Mouse (Mus musculus) hindbrain, embryonic 12.5 days (tissue): ENCODE measurements around the gene Ppif. TPM values are rescaled to one million over a fixed set of nuclear protein-coding genes. Genes with fewer than 3 reads are reported as not detected.

Experiments used
- ATAC-seq: fragments of 200-750 bp; cut with Nextera tagmentation; 2 replicates; pipeline ENCODE4 v1.8.0; 2017; ENCODE audit warnings: moderate TSS enrichment; ENCODE audit not compliant: low FRiP score
- H3K27ac ChIP-seq: fragments of 300-500 bp; sonication (generic); 2 replicates; pipeline ENCODE4 v1.5.1; 2016; ENCODE audit warnings: mild to moderate bottlenecking
- H3K27me3 ChIP-seq: fragments of 300-500 bp; sonication (generic); 2 replicates; pipeline ENCODE4 v1.6.1; 2016; ENCODE audit warnings: mild to moderate bottlenecking
- H3K36me3 ChIP-seq: fragments of 300-500 bp; sonication (generic); 2 replicates; pipeline ENCODE4 v1.6.1; 2016; ENCODE audit warnings: mild to moderate bottlenecking
- H3K4me1 ChIP-seq: fragments of 300-500 bp; sonication (generic); 2 replicates; pipeline ENCODE4 v1.6.1; 2016
- H3K4me2 ChIP-seq: fragments of 300-500 bp; sonication (generic); replicated peaks from 2 replicates; pipeline ENCODE4 v1.6.1; 2016; ENCODE audit warnings: mild to moderate bottlenecking
- H3K4me3 ChIP-seq: fragments of 300-500 bp; sonication (generic); 2 replicates; pipeline ENCODE4 v1.5.1; 2016; ENCODE audit warnings: mild to moderate bottlenecking
- H3K9ac ChIP-seq: fragments of 300-500 bp; sonication (generic); 2 replicates; pipeline ENCODE4 v1.6.1; 2016; ENCODE audit warnings: mild to moderate bottlenecking, moderate library complexity
- H3K9me3 ChIP-seq: fragments of 300-500 bp; sonication (generic); replicated peaks from 2 replicates; pipeline ENCODE4 v1.6.1; 2016; ENCODE audit warnings: mild to moderate bottlenecking
- WGBS: fragments of 180-500 bp; shearing (Covaris S2); methylation state at CpG from one replicate; pipeline ENCODE4 v1.1.7; 2016; 5-methylcytosine and 5-hydroxymethylcytosine counted together
- polyA plus RNA-seq: library from polyadenylated mRNA; unstranded; fragments of >200 nt; fragmentation: Nextera tagmentation; extraction: Ambion mirVana; gene quantifications from 2 replicates; pipeline ENCODE4 v1.2.1, GENCODE M21; 2016

The Ppif gene
- polyA plus RNA-seq, 1 experiment from 2014 or later, result 26.2 TPM

- Histone ChIP-seq H3K4me1 (peaks cover 18% of the 10 kb centered on the region), H3K9me3 (0 out of 2 replicates have a peak, but pooled peaks cover 4% of the 10 kb centered on the region), H3K4me2 (no peak overlapping the region), H3K9ac (0 out of 2 replicates have a peak overlapping the region, but pooled peaks have one; percentile 3), H3K36me3 (no peaks in the 10 kb centered on the region), H3K27me3 (no peaks in the 10 kb centered on the region; the same call in 1 of the 2 replicates), H3K4me3 (no peak overlapping the region), H3K27ac (peak overlapping the region; percentile 67)
- no peak for ATAC-seq
- WGBS, result 64% methylated on average over 8 of the region's 11 CpGs
These were observed 31.1 kb downstream of the Ppif start for GRCm38 (mm10) chr14:25725032-25725497.

GRCm38 (mm10) chr14:25725690-25726089, 31.7 kb downstream of the Ppif start:
- no peak overlapping the region for H3K9ac ChIP-seq
- ATAC-seq, result no peak
- H3K4me2 ChIP-seq, result no peak overlapping the region
- H3K27ac ChIP-seq, result peak overlapping the region; percentile 67; the same call in 1 of the 2 replicates
- H3K4me1 ChIP-seq, result peaks cover 18% of the 10 kb centered on the region
- 0 out of 2 replicates have a peak, but pooled peaks cover 4% of the 10 kb centered on the region for H3K9me3 ChIP-seq
- no peaks in the 10 kb centered on the region for H3K36me3 ChIP-seq
- WGBS, result 38% methylated on average over 4 of the region's 4 CpGs
- no peak overlapping the region for H3K4me3 ChIP-seq
- H3K27me3 ChIP-seq, result no peaks in the 10 kb centered on the region; the same call in 1 of the 2 replicates

GRCm38 (mm10) chr14:25726226-25727148, 32.5 kb downstream of the Ppif start:
- H3K36me3 ChIP-seq, result no peaks in the 10 kb centered on the region

GRCm38 (mm10) chr14:25727149-25727510, 33.2 kb downstream of the Ppif start:
- no peak overlapping the region for H3K9ac ChIP-seq
- 65% methylated on average over 5 of the region's 5 CpGs for WGBS
- H3K27ac ChIP-seq, result no peak overlapping the region
- H3K4me2 ChIP-seq, result no peak overlapping the region
- no peaks in the 10 kb centered on the region for H3K9me3 ChIP-seq
- H3K27me3 ChIP-seq, result no peaks in the 10 kb centered on the region; the same call in 1 of the 2 replicates
- H3K4me1 ChIP-seq, result peaks cover 18% of the 10 kb centered on the region
- 0 out of 2 replicates have a peak, but pooled peaks have one; percentile 13 for ATAC-seq
- H3K36me3 ChIP-seq, result no peaks in the 10 kb centered on the region
- no peak overlapping the region for H3K4me3 ChIP-seq

More at GRCm38 (mm10) chr14:25726226-25727148, 32.5 kb downstream of the Ppif start:
- no peak overlapping the region for H3K4me3 ChIP-seq
- no peak overlapping the region for H3K9ac ChIP-seq
- H3K27me3 ChIP-seq, result no peaks in the 10 kb centered on the region; the same call in 1 of the 2 replicates
- ATAC-seq, result peak; percentile 40; the same call in 1 of the 2 replicates
- no peak overlapping the region for H3K27ac ChIP-seq
- H3K4me2 ChIP-seq, result no peak overlapping the region
- H3K9me3 ChIP-seq, result no peaks in the 10 kb centered on the region
- peaks cover 18% of the 10 kb centered on the region for H3K4me1 ChIP-seq
- 53% methylated on average over 20 of the region's 20 CpGs for WGBS

DNA sequence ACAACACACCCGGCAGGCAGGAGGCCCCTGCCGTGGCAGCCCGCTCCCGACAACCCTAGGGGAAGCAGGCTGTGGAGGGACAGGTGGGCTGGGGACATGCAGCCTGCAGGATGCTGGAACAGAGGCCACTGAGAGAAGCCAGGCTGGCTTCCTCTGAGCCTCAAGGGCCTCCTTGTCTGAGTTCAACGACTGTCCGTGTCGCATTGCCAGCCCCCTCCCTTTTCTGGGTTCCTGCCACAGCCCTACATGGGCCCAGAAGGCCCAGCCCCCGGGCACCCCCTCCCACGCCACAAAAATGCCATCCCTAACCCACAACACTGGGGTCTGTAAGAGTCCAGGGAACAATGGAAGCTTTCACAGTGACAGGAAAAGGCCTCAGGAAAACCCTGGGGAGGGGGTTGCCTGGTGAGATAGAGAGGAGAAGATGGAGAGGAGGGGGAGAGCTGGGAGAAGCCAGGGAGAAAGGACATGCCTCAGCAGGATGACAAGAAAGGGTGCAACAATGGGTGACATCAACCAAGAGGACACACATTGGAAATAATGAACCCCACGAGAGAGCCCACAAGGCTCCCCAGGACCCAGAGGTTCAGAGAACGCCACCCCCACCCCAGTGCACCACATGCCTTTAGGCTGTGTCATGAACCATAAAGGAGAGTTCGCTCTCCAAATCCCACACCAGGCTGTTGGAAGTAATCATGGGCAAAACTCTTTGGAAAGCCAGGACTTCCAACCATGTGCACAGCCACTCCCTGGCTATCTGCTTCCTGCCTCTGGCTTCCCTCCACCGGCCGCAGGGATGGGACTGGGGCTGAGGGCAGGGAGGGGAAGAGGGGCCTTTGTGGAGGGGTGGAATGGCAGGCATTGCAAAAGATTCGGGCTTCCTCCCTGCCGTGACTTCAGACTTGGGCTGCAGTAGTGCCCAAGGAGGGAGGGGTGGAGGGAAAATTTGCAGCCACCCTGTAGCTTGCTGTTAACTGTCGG, 41.1 kb downstream of the Ppif start:
- Histone ChIP-seq H3K27ac (peak overlapping the region; percentile 67), H3K4me2 (no peak overlapping the region), H3K4me1 (peaks cover 44% of the 10 kb centered on the region), H3K9me3 (no peaks in the 10 kb centered on the region), H3K9ac (no peak overlapping the region), H3K36me3 (no peaks in the 10 kb centered on the region), H3K27me3 (no peaks in the 10 kb centered on the region), H3K4me3 (no peak overlapping the region)
- 21% methylated on average over 17 of the region's 17 CpGs for WGBS
- ATAC-seq, result peak; percentile 89

DNA sequence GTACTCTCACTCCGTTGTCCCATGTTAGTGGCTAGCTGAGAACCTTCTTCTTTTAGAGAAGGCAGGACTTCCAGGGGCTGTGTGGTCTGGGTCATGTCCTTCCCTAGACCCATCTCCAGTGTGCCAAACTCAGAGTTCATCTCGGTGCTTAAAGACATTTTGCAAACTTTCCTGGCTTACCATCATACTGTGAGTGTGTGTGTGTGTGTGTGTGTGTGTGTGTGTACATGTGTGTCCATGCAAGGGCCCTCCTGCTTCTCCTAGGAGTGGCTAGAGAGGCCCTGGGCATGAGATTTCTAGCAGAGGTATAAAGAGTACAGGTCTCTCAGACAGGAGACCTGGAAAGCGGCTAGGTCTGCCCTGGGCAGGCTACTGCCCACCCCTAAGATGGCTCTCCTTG, 42.2 kb downstream of the Ppif start:
- H3K27ac ChIP-seq, result no peak overlapping the region
- H3K4me1 ChIP-seq, result peaks cover 55% of the 10 kb centered on the region
- H3K36me3 ChIP-seq, result no peaks in the 10 kb centered on the region
- no peak overlapping the region for H3K4me3 ChIP-seq
- no peak overlapping the region for H3K9ac ChIP-seq
- no peaks in the 10 kb centered on the region for H3K9me3 ChIP-seq
- H3K27me3 ChIP-seq, result no peaks in the 10 kb centered on the region
- WGBS, result 77% methylated on average over 3 of the region's 3 CpGs
- no peak for ATAC-seq
- H3K4me2 ChIP-seq, result no peak overlapping the region

GRCm38 (mm10) chr14:25736589-25736988, 42.6 kb downstream of the Ppif start:
- no peak overlapping the region for H3K27ac ChIP-seq
- WGBS, result 63% methylated on average over 6 of the region's 6 CpGs
- H3K27me3 ChIP-seq, result no peaks in the 10 kb centered on the region
- H3K9ac ChIP-seq, result no peak overlapping the region
- no peaks in the 10 kb centered on the region for H3K9me3 ChIP-seq
- no peaks in the 10 kb centered on the region for H3K36me3 ChIP-seq
- H3K4me3 ChIP-seq, result no peak overlapping the region
- no peak for ATAC-seq
- H3K4me2 ChIP-seq, result no peak overlapping the region
- H3K4me1 ChIP-seq, result peaks cover 55% of the 10 kb centered on the region

GRCm38 (mm10) chr14:25738591-25739001, 44.6 kb downstream of the Ppif start:
- no peaks in the 10 kb centered on the region for H3K9me3 ChIP-seq
- ATAC-seq, result no peak
- H3K4me2 ChIP-seq, result no peak overlapping the region
- no peaks in the 10 kb centered on the region for H3K27me3 ChIP-seq
- H3K4me3 ChIP-seq, result no peak overlapping the region
- peak overlapping the region; percentile 40; the same call in 1 of the 2 replicates for H3K27ac ChIP-seq
- 56% methylated on average over 14 of the region's 14 CpGs for WGBS
- H3K36me3 ChIP-seq, result no peaks in the 10 kb centered on the region
- H3K9ac ChIP-seq, result no peak overlapping the region
- peaks cover 55% of the 10 kb centered on the region for H3K4me1 ChIP-seq

DNA sequence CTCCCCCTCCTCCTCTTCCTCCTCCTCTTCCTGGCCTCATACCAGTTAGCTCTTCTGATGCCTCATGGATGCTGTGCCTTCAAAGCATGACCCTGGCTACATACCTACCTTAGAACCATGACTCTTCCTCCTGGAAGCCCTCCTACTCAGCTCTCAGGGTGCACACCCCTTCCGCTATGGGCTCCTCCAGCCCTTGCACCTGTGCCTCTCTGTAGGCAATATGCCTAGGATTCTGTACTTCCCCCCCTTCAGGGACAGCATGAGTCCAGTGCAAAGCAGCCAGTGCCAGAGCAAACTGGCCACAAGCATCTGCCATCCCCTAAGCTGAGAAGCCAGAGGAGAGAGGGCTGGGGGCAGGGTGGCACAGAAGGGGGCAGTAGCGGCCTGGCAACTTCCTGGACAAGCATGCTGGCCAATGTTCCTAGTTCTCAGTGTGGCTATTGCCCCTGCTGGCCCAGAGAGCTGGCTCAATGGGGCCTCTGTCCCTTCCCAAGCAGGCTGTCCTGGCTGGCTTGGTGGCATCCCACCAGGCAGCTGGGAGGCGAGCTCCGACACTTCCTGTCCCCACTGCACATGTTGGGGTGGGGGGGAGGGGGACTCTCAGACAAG, 46.1 kb downstream of the Ppif start:
- H3K27ac ChIP-seq, result no peak overlapping the region
- ATAC-seq, result no peak
- 61% methylated on average over 4 of the region's 4 CpGs for WGBS
- H3K4me2 ChIP-seq, result no peak overlapping the region
- H3K4me3 ChIP-seq, result no peak overlapping the region
- H3K9me3 ChIP-seq, result no peaks in the 10 kb centered on the region
- peaks cover 45% of the 10 kb centered on the region for H3K4me1 ChIP-seq
- H3K9ac ChIP-seq, result no peak overlapping the region
- no peaks in the 10 kb centered on the region for H3K27me3 ChIP-seq
- peaks cover 3% of the 10 kb centered on the region; the same call in 1 of the 2 replicates for H3K36me3 ChIP-seq

DNA sequence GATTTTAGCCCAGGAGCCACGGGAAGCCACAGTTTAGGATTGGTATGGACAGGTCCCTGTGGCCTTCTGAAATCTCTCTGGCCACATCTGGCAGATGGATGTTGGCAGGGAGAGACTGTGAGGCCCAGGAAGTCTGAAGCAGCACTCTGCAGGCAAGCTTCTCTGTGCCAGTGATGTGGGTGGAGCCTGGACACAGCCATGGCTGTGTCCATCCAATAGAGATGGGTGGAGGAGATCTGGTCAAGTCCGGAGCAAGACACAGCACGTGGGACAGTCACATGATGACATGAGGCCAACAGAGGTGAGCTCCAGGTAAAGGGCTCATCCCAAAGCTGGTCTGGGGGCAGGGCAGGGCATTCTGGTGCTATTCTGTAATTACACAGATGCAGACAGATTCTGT, 47.3 kb downstream of the Ppif start:
- Histone ChIP-seq H3K27me3 (no peaks in the 10 kb centered on the region), H3K36me3 (peaks cover 3% of the 10 kb centered on the region; the same call in 1 of the 2 replicates), H3K4me3 (no peak overlapping the region), H3K9ac (no peak overlapping the region), H3K4me2 (no peak overlapping the region), H3K27ac (no peak overlapping the region), H3K4me1 (peaks cover 37% of the 10 kb centered on the region), H3K9me3 (no peaks in the 10 kb centered on the region)
- ATAC-seq, result no peak
- 76% methylated on average over 3 of the region's 3 CpGs for WGBS

GRCm38 (mm10) chr14:25741840-25742367, 48.0 kb downstream of the Ppif start:
- H3K4me3 ChIP-seq, result no peak overlapping the region
- H3K9me3 ChIP-seq, result no peaks in the 10 kb centered on the region
- no peak overlapping the region for H3K4me2 ChIP-seq
- H3K9ac ChIP-seq, result no peak overlapping the region
- peaks cover 3% of the 10 kb centered on the region; the same call in 1 of the 2 replicates for H3K36me3 ChIP-seq
- H3K4me1 ChIP-seq, result peaks cover 30% of the 10 kb centered on the region
- no peak overlapping the region for H3K27ac ChIP-seq
- 70% methylated on average over 5 of the region's 5 CpGs for WGBS
- no peaks in the 10 kb centered on the region for H3K27me3 ChIP-seq
- ATAC-seq, result no peak
